Mouse (Mus musculus) bone marrow macrophage, adult 2 months (primary cell): Measurements from ENCODE around the gene Tgm2.

Source experiments
- CTCF ChIP-seq: IDR thresholded peaks from 2 replicates; pipeline ENCODE4 v1.5.1; 2012; ENCODE audit warnings: low read depth, mild to moderate bottlenecking, low read length, moderate library complexity
- POLR2A ChIP-seq: IDR thresholded peaks from 2 replicates; pipeline ENCODE4 v1.6.1; 2012; ENCODE audit warnings: mild to moderate bottlenecking, low read depth, low read length, borderline replicate concordance

- no peak for TF ChIP-seq CTCF
- no peak for TF ChIP-seq POLR2A
These were observed 35.7 kb upstream of the Tgm2 start for GRCm38 (mm10) chr2:158181932-158182331.
